Mouse (Mus musculus) C2C12 (cell line): ENCODE measurements around the gene Rbmxl2. TPM values are rescaled to one million over a fixed set of nuclear protein-coding genes. Genes with fewer than 3 reads are reported as not detected.

Experiments used
- H3K27me3 ChIP-seq: one replicate; pipeline ENCODE4 v1.6.1; 2011; ENCODE audit not compliant: control insufficient read depth, insufficient read depth, insufficient read length
- H3K36me3 ChIP-seq: one replicate; pipeline ENCODE4 v1.6.1; 2011; ENCODE audit not compliant: control insufficient read depth, insufficient read depth
- H3K4me3 ChIP-seq: one replicate; pipeline ENCODE4 v1.5.1; 2011; ENCODE audit warnings: mild to moderate bottlenecking, control low read depth; ENCODE audit not compliant: poor library complexity, insufficient read depth, severe bottlenecking
- H3K79me2 ChIP-seq: one replicate; pipeline ENCODE4 v1.6.1; 2011; ENCODE audit not compliant: control insufficient read depth, insufficient read depth
- H3K79me3 ChIP-seq: one replicate; pipeline ENCODE4 v1.6.1; 2011; ENCODE audit warnings: low read depth, control low read depth
- H3ac ChIP-seq: one replicate; pipeline ENCODE3; 2011; ENCODE audit warnings: low read depth; ENCODE audit not compliant: control insufficient read depth, insufficient read length
- CEBPB ChIP-seq: IDR thresholded peaks from one replicate; pipeline ENCODE4 v1.6.1; 2011; ENCODE audit warnings: low read depth, mild to moderate bottlenecking, control low read depth, moderate library complexity
- CTCF ChIP-seq: IDR thresholded peaks from one replicate; pipeline ENCODE4 v1.5.1; 2011; ENCODE audit not compliant: control insufficient read depth, insufficient read depth, insufficient read length
- FOSL1 ChIP-seq: IDR thresholded peaks from one replicate; pipeline ENCODE4 v1.8.0; 2011; ENCODE audit warnings: mild to moderate bottlenecking, low read length; ENCODE audit not compliant: poor library complexity, insufficient read depth, severe bottlenecking
- MAX ChIP-seq: IDR thresholded peaks from one replicate; pipeline ENCODE4 v1.6.1; 2011; ENCODE audit warnings: mild to moderate bottlenecking, control low read depth
- MYOD1 ChIP-seq: IDR thresholded peaks from one replicate; pipeline ENCODE4 v1.6.1; 2011; ENCODE audit warnings: low read depth; ENCODE audit not compliant: control insufficient read depth, insufficient read length
- MYOG ChIP-seq: IDR thresholded peaks from one replicate; pipeline ENCODE4 v1.6.1; 2011; ENCODE audit not compliant: control insufficient read depth, insufficient read length; ENCODE audit errors: extremely low read depth
- USF1 ChIP-seq: IDR thresholded peaks from one replicate; pipeline ENCODE4 v1.6.1; 2011; ENCODE audit warnings: low read depth, mild to moderate bottlenecking, control low read depth, moderate library complexity
- polyA plus RNA-seq: library from polyadenylated mRNA; unstranded; fragments of >200 nt; fragmentation: generic; extraction: Trizol; gene quantifications from one replicate; pipeline ENCODE4 v1.2.1, GENCODE M21; 2012; ENCODE audit warnings: missing spikeins

The Rbmxl2 gene
- polyA plus RNA-seq, 1 experiment, result not detected

- Histone ChIP-seq H3K79me2 (no peaks in the 10 kb centered on the region), H3K79me3 (no peaks in the 10 kb centered on the region), H3ac (no peak overlapping the region), H3K36me3 (no peaks in the 10 kb centered on the region), H3K4me3 (no peak overlapping the region), H3K27me3 (no peaks in the 10 kb centered on the region)
- TF ChIP-seq MYOG, result no peak
- no peak for TF ChIP-seq CTCF
- TF ChIP-seq MAX, result no peak
- TF ChIP-seq MYOD1, result no peak
- TF ChIP-seq USF1, result no peak
- no peak for TF ChIP-seq CEBPB
- TF ChIP-seq FOSL1, result no peak
Measured at GRCm38 (mm10) chr7:107253355-107253754, 44.1 kb downstream of the Rbmxl2 start.

DNA sequence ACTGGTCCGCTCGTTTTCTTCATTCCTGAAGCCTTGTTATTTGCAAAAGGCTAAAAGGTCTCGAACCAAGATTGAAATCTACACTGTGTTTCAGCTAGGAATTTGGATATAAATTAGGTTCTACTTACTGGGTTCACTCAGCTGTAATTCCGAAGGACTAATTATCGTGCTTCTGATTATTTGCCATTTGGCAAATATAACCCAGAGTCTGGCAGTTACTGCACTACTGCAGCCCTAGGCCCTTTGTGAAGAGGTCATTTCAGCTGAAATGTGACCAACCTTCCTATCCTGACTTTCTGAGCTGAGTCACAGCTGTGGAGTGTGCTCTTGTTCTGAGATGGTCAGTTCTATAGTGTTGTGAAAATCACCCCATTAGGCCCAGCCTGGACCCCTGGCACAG lies 50.7 kb downstream of the Rbmxl2 start:
- Histone ChIP-seq H3K4me3 (no peak overlapping the region), H3K79me3 (no peaks in the 10 kb centered on the region), H3K79me2 (no peaks in the 10 kb centered on the region), H3ac (no peak overlapping the region), H3K36me3 (no peaks in the 10 kb centered on the region), H3K27me3 (no peaks in the 10 kb centered on the region)
- TF ChIP-seq MAX (no peak), USF1 (no peak), MYOG (no peak), FOSL1 (no peak), CTCF (no peak), CEBPB (no peak), MYOD1 (no peak)

Other genes with a start within 250 kb of the Rbmxl2 start
- not detected for gene Olfr6, start 245.5 kb upstream of the Rbmxl2 start, polyA plus RNA-seq
- gene Olfr711, start 234.0 kb upstream of the Rbmxl2 start, polyA plus RNA-seq, result not detected
- gene Olfr2, start 203.4 kb upstream of the Rbmxl2 start, polyA plus RNA-seq, result not detected
- gene Olfr713, start 178.3 kb upstream of the Rbmxl2 start, polyA plus RNA-seq, result not detected
- gene Olfr714, start 138.5 kb upstream of the Rbmxl2 start, polyA plus RNA-seq, result not detected
- not detected for gene Olfr17, start 116.2 kb upstream of the Rbmxl2 start, polyA plus RNA-seq
- gene Olfr715b, start 99.1 kb upstream of the Rbmxl2 start, polyA plus RNA-seq, result not detected
- not detected for gene Olfr715, start 78.4 kb upstream of the Rbmxl2 start, polyA plus RNA-seq
- gene Olfr716, start 71.1 kb upstream of the Rbmxl2 start, polyA plus RNA-seq, result not detected
- gene Nlrp14, start 42.5 kb upstream of the Rbmxl2 start, polyA plus RNA-seq, result not detected
- not detected for gene Syt9, start 161.3 kb downstream of the Rbmxl2 start, polyA plus RNA-seq